Mouse (Mus musculus): ENCODE measurements at regions not wholly inside any gene's neighbourhood (a gene's known extent, or its start where the extent isn't known, plus 50 kb on each side); places are given as distances from the start of the nearest gene placed in this dataset.

- TF ChIP-seq MAX (IDR thresholded peaks at IDR 0.05; ENCODE audit: low read depth) (no peak), POLR2A (IDR thresholded peaks at IDR 0.05; ENCODE audit: insufficient read length, low read depth) (no peak), POLR2AphosphoS2 (IDR thresholded peaks at IDR 0.05; ENCODE audit: insufficient read length, low read depth) (no peak), E2F4 (IDR thresholded peaks at IDR 0.05; ENCODE audit: insufficient read depth) (no peak), CEBPB (IDR thresholded peaks at IDR 0.05; ENCODE audit: insufficient read depth, poor library complexity, severe bottlenecking) (no peak)
These were observed 499.6 kb upstream of the Fam92a start for GRCm38 (mm10) chr4:12671399-12671798.
